Mouse (Mus musculus) midbrain, embryonic 11.5 days (tissue): Measurements from ENCODE around the gene Mymk. TPM values are rescaled to one million over a fixed set of nuclear protein-coding genes. Genes with fewer than 3 reads are reported as not detected.
A peak's percentile ranks its signal among the peaks of the same experiment; 100 is the strongest.

Experiments
- ATAC-seq: fragments of 200-750 bp; cut with Nextera tagmentation; 2 replicates; pipeline ENCODE4 v1.8.0; 2017; ENCODE audit warnings: moderate TSS enrichment, moderate library complexity; ENCODE audit not compliant: low FRiP score
- DNase-seq: peaks from one replicate; pipeline ENCODE4 v3.0.0; 2015; ENCODE audit warnings: low spot score; ENCODE audit errors: missing footprints
- H3K27ac ChIP-seq: fragments of 300-500 bp; sonication (generic); 2 replicates; pipeline ENCODE4 v1.5.1; 2014; ENCODE audit warnings: low read depth, low read length
- H3K27me3 ChIP-seq: fragments of 300-500 bp; sonication (generic); 2 replicates; pipeline ENCODE4 v1.6.1; 2014; ENCODE audit warnings: mild to moderate bottlenecking, low read length, moderate library complexity, mixed read lengths; ENCODE audit not compliant: control insufficient read depth, insufficient read depth
- H3K36me3 ChIP-seq: fragments of 300-500 bp; sonication (generic); 2 replicates; pipeline ENCODE4 v1.6.1; 2014; ENCODE audit warnings: mild to moderate bottlenecking, low read length, moderate library complexity, mixed read lengths; ENCODE audit not compliant: control insufficient read depth, insufficient read depth
- H3K4me1 ChIP-seq: fragments of 300-500 bp; sonication (generic); 2 replicates; pipeline ENCODE4 v1.6.1; 2014; ENCODE audit warnings: low read length; ENCODE audit not compliant: control insufficient read depth, insufficient read depth
- H3K4me2 ChIP-seq: fragments of 300-500 bp; sonication (generic); 2 replicates; pipeline ENCODE4 v1.6.1; 2014; ENCODE audit warnings: mild to moderate bottlenecking, moderate library complexity
- H3K4me3 ChIP-seq: fragments of 300-500 bp; sonication (generic); 2 replicates; pipeline ENCODE4 v1.5.1; 2014; ENCODE audit warnings: low read depth, low read length
- H3K9ac ChIP-seq: fragments of 300-500 bp; sonication (generic); 2 replicates; pipeline ENCODE4 v1.6.1; 2014; ENCODE audit warnings: low read length
- H3K9me3 ChIP-seq: fragments of 300-500 bp; sonication (generic); 2 replicates; pipeline ENCODE4 v1.6.1; 2016; ENCODE audit warnings: low read length; ENCODE audit not compliant: control insufficient read depth
- WGBS: fragments of 180-500 bp; shearing (Covaris S2); extraction: QIAGEN DNeasy Blood & Tissue Kit; methylation state at CpG from one replicate; pipeline ENCODE4 v1.1.7; 2014; 5-methylcytosine and 5-hydroxymethylcytosine counted together
- polyA plus RNA-seq: library from polyadenylated mRNA; unstranded; fragments of >200 nt; fragmentation: Nextera tagmentation; extraction: Ambion mirVana; gene quantifications from 2 replicates; pipeline ENCODE4 v1.2.1, GENCODE M21; 2014

Mymk gene
- polyA plus RNA-seq = not detected in 2 replicates

GRCm38 (mm10) chr2:27071978-27072377, at the start of gene Mymk:
TSS of gene Mymk (minus strand) at chr2:27072179.
- no peak within 1 kb of the TSS for H3K9ac ChIP-seq
- DNase-seq = no peak
- no peak within 1 kb of the TSS for H3K4me2 ChIP-seq
- H3K4me3 ChIP-seq = no peak within 1 kb of the TSS
- no peaks in the 10 kb centered on the region for H3K4me1 ChIP-seq
- H3K27me3 ChIP-seq = no peaks in the 10 kb centered on the region
- no peak for ATAC-seq
- no peaks in the 10 kb centered on the region for H3K9me3 ChIP-seq
- H3K27ac ChIP-seq = no peak within 1 kb of the TSS
- 82% methylated on average over 2 of the region's 2 CpGs for WGBS
- no peaks in the 10 kb centered on the region for H3K36me3 ChIP-seq

DNA sequence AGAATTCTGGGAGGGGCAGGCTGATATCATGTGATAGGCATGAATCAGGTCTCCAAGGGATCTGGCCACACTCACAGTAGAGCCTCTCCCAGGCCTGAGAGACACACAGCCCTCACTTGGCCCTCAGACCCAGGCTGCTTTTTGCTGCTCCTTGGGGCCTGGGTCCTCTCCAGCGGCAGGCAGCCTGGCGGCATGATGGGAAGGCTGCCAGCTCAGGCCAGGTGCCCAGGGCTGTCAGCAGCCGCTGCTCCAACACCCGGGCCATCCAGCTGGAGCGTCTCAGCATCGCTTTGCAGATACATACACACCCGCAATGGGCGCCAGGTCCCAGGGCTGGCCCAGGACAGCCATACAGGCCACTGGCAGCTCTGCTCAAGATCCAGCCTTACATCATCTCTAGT, 48.3 kb upstream of the Mymk start:
- no peak overlapping the region for H3K4me3 ChIP-seq
- H3K27ac ChIP-seq = no peak overlapping the region
- H3K9me3 ChIP-seq = no peaks in the 10 kb centered on the region
- no peak overlapping the region for H3K4me2 ChIP-seq
- no peak for DNase-seq
- peaks cover 7% of the 10 kb centered on the region for H3K4me1 ChIP-seq
- H3K36me3 ChIP-seq = no peaks in the 10 kb centered on the region
- 84% methylated on average over 8 of the region's 8 CpGs for WGBS
- no peak for ATAC-seq
- no peak overlapping the region for H3K9ac ChIP-seq
- H3K27me3 ChIP-seq = no peaks in the 10 kb centered on the region

GRCm38 (mm10) chr2:27119766-27120165, 47.8 kb upstream of the Mymk start:
- DNase-seq (no peak), ATAC-seq (no peak)
- Histone ChIP-seq H3K36me3 (no peaks in the 10 kb centered on the region), H3K27me3 (no peaks in the 10 kb centered on the region), H3K9ac (no peak overlapping the region), H3K27ac (no peak overlapping the region), H3K4me2 (no peak overlapping the region), H3K4me3 (no peak overlapping the region), H3K4me1 (peaks cover 7% of the 10 kb centered on the region), H3K9me3 (no peaks in the 10 kb centered on the region)
- 82% methylated on average over 2 of the region's 2 CpGs for WGBS

GRCm38 (mm10) chr2:27118452-27118851, 46.5 kb upstream of the Mymk start:
- DNase-seq (no peak), ATAC-seq (no peak)
- Histone ChIP-seq H3K27ac (no peak overlapping the region), H3K36me3 (no peaks in the 10 kb centered on the region), H3K4me3 (no peak overlapping the region), H3K4me1 (peaks cover 7% of the 10 kb centered on the region), H3K27me3 (no peaks in the 10 kb centered on the region), H3K9ac (no peak overlapping the region), H3K9me3 (no peaks in the 10 kb centered on the region), H3K4me2 (no peak overlapping the region)
- 66% methylated on average over 4 of the region's 4 CpGs for WGBS

DNA sequence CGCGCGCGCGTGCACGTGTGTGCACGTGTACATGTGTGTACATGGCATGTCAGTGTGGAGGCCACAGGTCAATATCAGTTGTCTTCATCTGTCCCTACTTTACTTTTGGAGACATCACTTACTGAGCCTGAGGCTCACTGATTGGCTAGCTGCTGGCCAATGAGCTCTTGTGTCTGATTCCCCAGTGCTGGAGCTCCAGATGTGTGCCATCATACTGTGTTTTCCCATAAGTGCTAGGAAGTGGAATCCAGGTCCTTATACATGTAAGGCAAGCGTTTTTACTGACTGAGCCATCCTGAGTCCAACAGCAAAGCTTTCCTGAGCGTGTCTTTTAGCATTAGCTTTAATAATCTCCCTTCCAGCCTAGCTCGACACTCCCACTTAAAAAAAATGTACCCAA, 42.2 kb upstream of the Mymk start:
- H3K4me3 ChIP-seq = no peak overlapping the region
- no peaks in the 10 kb centered on the region for H3K27me3 ChIP-seq
- no peaks in the 10 kb centered on the region for H3K9me3 ChIP-seq
- ATAC-seq (no peak), DNase-seq (peak; percentile 14)
- no peaks in the 10 kb centered on the region for H3K4me1 ChIP-seq
- H3K27ac ChIP-seq = no peak overlapping the region
- no peaks in the 10 kb centered on the region for H3K36me3 ChIP-seq
- 92% methylated on average over 10 of the region's 10 CpGs for WGBS
- no peak overlapping the region for H3K4me2 ChIP-seq
- H3K9ac ChIP-seq = no peak overlapping the region

DNA sequence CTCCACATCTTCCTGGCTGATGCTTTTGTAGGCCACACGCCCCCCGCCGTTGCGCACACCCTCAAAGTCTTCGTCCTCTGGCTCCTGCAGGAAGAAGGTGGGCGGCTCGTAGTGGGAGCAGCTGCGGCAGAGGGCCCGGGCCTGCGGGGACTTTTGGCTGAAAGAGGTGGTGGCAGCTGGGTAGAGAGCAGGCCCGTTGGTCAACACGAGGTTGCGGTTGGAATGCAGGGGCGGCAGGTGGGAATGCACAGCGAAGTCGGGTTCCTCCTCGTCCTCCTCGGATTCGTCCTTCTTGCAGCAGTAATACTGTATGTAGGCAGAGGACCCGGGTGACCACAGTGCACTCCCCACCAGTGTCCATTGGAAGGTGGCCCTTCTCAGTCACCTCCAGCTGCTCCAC, 40.6 kb upstream of the Mymk start:
- no peaks in the 10 kb centered on the region for H3K4me1 ChIP-seq
- 76% methylated on average over 20 of the region's 20 CpGs for WGBS
- DNase-seq (no peak), ATAC-seq (no peak)
- no peak overlapping the region for H3K4me2 ChIP-seq
- no peaks in the 10 kb centered on the region for H3K36me3 ChIP-seq
- no peak overlapping the region for H3K4me3 ChIP-seq
- H3K27me3 ChIP-seq = no peaks in the 10 kb centered on the region
- no peak overlapping the region for H3K9ac ChIP-seq
- H3K27ac ChIP-seq = no peak overlapping the region
- no peaks in the 10 kb centered on the region for H3K9me3 ChIP-seq

GRCm38 (mm10) chr2:27109052-27109451, 37.1 kb upstream of the Mymk start:
- Histone ChIP-seq H3K9me3 (no peaks in the 10 kb centered on the region), H3K36me3 (no peaks in the 10 kb centered on the region), H3K27ac (no peak overlapping the region), H3K9ac (no peak overlapping the region), H3K4me2 (no peak overlapping the region), H3K4me3 (no peak overlapping the region), H3K4me1 (no peaks in the 10 kb centered on the region), H3K27me3 (no peaks in the 10 kb centered on the region)
- no peak for DNase-seq
- WGBS = 89% methylated on average over 5 of the region's 5 CpGs
- no peak for ATAC-seq

DNA sequence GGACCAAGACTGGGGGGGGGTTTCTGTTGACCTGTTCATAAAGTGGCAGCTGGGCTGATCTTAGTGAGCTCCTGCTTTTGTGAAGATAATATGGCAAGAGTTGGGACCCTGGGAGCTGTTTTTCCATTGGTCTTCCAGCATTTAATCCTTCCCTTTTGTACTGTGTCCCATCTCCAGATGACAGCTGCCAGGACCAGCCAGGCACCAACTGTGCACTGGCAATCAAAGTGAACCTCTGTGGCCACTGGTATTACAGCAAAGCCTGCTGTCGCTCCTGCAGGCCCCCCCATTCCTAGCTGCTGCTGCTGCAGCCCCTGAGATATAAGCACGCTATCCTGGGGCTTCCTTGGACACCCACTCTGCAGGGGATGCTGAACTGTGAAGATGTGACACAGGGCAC, 36.2 kb upstream of the Mymk start:
- H3K27me3 ChIP-seq = no peaks in the 10 kb centered on the region
- no peak overlapping the region for H3K4me2 ChIP-seq
- no peaks in the 10 kb centered on the region for H3K36me3 ChIP-seq
- 72% methylated on average over 2 of the region's 2 CpGs for WGBS
- H3K9me3 ChIP-seq = no peaks in the 10 kb centered on the region
- H3K27ac ChIP-seq = no peak overlapping the region
- H3K4me1 ChIP-seq = no peaks in the 10 kb centered on the region
- H3K9ac ChIP-seq = no peak overlapping the region
- H3K4me3 ChIP-seq = no peak overlapping the region
- no peak for ATAC-seq
- DNase-seq = no peak

DNA sequence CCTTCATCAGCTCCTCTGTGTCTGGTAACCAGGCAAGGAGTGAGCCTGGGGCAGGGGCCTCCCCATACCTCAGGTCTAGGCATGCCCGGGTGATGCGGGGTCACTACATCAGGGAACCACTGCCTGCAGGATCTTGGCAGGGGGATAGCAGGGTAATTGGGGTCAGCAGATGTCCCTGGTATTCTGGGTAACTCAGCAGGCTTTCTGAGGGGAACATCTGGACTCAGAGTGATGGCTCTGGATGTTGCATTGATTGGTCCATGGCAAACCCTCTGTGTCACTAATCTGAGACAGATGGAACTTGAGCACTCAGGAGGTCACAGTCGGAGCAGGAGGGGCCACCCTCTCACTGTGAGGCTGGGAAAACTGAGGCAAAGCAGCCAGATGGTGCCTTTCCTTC, 34.8 kb upstream of the Mymk start:
- Histone ChIP-seq H3K4me1 (no peaks in the 10 kb centered on the region), H3K27ac (no peak overlapping the region), H3K27me3 (no peaks in the 10 kb centered on the region), H3K36me3 (no peaks in the 10 kb centered on the region), H3K9ac (no peak overlapping the region), H3K4me3 (no peak overlapping the region), H3K4me2 (no peak overlapping the region), H3K9me3 (no peaks in the 10 kb centered on the region)
- 77% methylated on average over 3 of the region's 3 CpGs for WGBS
- no peak for ATAC-seq
- DNase-seq = no peak

DNA sequence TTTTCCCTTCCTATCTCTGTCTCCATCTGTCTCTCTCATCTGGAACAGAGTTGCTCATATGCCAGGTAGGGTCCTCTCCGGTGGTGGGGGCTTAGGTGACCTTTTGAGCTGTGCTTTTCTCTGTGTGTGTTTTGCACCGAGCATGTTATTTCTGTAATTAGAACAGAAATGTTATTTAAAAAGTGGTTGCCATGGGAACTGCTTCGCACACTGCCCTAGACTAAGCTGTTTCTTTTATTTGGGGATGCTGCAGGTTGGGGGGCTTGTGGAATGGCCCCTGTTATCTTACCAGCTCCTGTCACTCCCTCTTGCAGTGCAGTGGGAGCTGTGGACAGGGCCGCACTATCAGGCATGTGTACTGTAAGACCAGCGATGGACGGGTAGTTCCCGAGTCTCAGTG, 31.6 kb upstream of the Mymk start:
- no peaks in the 10 kb centered on the region for H3K27me3 ChIP-seq
- ATAC-seq (no peak), DNase-seq (no peak)
- H3K4me1 ChIP-seq = no peaks in the 10 kb centered on the region
- no peak overlapping the region for H3K4me3 ChIP-seq
- no peaks in the 10 kb centered on the region for H3K9me3 ChIP-seq
- no peak overlapping the region for H3K27ac ChIP-seq
- no peaks in the 10 kb centered on the region for H3K36me3 ChIP-seq
- WGBS = 78% methylated on average over 7 of the region's 7 CpGs
- no peak overlapping the region for H3K4me2 ChIP-seq
- H3K9ac ChIP-seq = no peak overlapping the region
